Mouse (Mus musculus): ENCODE results near the gene Rnft1. TPM values are rescaled to one million over a fixed set of nuclear protein-coding genes. Genes with fewer than 3 reads are reported as not detected.

Rnft1 gene
- polyA plus RNA-seq, 1 experiment: 34.6 TPM

DNA sequence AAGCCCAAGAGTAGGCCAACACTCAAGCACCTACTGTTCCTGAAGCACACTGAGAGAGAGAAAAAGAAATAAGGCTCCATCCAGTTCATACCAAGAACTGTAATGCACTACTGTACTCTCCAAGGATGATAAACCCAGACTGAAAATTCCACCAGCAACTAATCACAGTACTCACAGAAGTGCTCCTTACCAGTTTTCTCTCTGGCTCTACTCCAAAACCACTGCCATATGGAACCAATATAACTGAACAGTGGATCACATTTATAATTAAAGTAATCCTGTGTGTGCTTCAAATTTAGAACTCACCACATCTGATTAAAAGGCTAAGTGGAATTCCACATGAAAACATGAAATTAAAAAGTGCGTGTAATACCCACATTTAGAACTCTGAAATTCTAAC, 58.4 kb downstream of the Rnft1 start:
- Histone ChIP-seq H3K27ac (replicated peaks; ENCODE audit: low read depth, low read length) (no peak overlapping the region), H3K4me1 (ENCODE audit: control insufficient read depth, insufficient read depth, insufficient read length, low read length) (peaks cover 12% of the 10 kb centered on the region), H3K4me3 (ENCODE audit: insufficient read depth, low read depth, low read length) (no peak overlapping the region)

DNA sequence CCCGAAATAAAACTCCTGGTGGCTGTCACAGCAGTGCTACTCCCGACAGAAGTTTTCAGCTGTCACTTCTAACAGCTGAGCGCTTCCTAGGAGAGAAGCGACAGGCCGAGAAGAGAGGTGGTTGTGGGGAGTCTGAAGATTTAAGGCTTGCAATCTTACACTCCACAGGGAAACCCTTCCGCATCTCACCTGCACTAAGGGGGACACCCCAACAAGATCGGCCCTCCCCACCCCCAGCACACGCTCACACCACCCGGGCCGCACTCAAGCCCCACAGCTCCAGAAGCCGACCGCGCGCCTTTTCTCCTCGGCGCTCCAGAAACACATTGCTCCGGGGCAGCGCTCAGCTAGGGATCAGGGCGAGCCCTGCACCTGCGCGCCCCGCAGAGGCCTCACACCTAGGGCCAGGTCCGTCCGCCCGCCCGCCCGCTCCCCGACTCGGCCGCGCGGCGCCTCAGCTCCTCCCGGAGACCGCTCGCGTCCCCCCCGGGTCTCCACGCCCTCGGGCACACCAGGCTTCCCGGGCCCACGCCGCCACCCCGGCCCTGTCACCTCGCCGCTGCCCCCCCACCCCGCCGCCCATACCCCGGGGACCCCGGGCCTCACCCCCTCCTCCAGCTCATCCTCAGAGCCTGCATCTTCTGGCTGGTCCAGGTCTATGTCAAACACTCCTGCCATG, 59.6 kb downstream of the Rnft1 start:
- Histone ChIP-seq H3K27ac (replicated peaks; ENCODE audit: low read depth, low read length) (peak overlapping the region; percentile 73), H3K4me1 (ENCODE audit: control insufficient read depth, insufficient read depth, insufficient read length, low read length) (peaks cover 11% of the 10 kb centered on the region), H3K4me3 (ENCODE audit: insufficient read depth, low read depth, low read length) (peak overlapping the region; percentile 77)

GRCm38 (mm10) chr11:86544639-86545299, 60.3 kb downstream of the Rnft1 start, which contains the start of the genes Rps6kb1 and Tubd1:
Gene Rps6kb1 (minus strand): TSS chr11:86544805.
Gene Tubd1 (plus strand): TSS chr11:86544991.
- Histone ChIP-seq H3K27ac (replicated peaks; ENCODE audit: low read depth, low read length) (peak within 1 kb of the TSS; percentile 73), H3K4me1 (ENCODE audit: control insufficient read depth, insufficient read depth, insufficient read length, low read length) (peaks cover 11% of the 10 kb centered on the region), H3K4me3 (ENCODE audit: insufficient read depth, low read depth, low read length) (peak within 1 kb of the TSS; percentile 77)

GRCm38 (mm10) chr11:86545556-86545955, 61.1 kb downstream of the Rnft1 start:
- peak overlapping the region; percentile 62 for H3K4me3 ChIP-seq (ENCODE audit: insufficient read depth, low read depth, low read length)
- H3K27ac ChIP-seq (replicated peaks; ENCODE audit: low read depth, low read length): no peak overlapping the region

GRCm38 (mm10) chr11:86547412-86547811, 63.0 kb downstream of the Rnft1 start:
- Histone ChIP-seq H3K4me1 (ENCODE audit: control insufficient read depth, insufficient read depth, insufficient read length, low read length) (peaks cover 3% of the 10 kb centered on the region; the same call in 1 of the 2 replicates), H3K27ac (replicated peaks; ENCODE audit: low read depth, low read length) (no peak overlapping the region), H3K4me3 (ENCODE audit: insufficient read depth, low read depth, low read length) (no peak overlapping the region)

More at GRCm38 (mm10) chr11:86545556-86545955, 61.1 kb downstream of the Rnft1 start:
- H3K4me1 ChIP-seq (ENCODE audit: control insufficient read depth, insufficient read depth, insufficient read length, low read length): peaks cover 7% of the 10 kb centered on the region; the same call in 1 of the 2 replicates

Other genes with a start within 250 kb of the Rnft1 start
- 8.3 and 16.2 TPM in 2 replicates for gene Ints2, start 227.1 kb upstream of the Rnft1 start, polyA plus RNA-seq (2012; ENCODE audit: insufficient read depth, insufficient read length, missing spikeins)
- gene Med13, start 127.1 kb upstream of the Rnft1 start, polyA plus RNA-seq (2012; ENCODE audit: insufficient read depth, insufficient read length, missing spikeins): 13.6 and 14.6 TPM in 2 replicates
- 42.7 and 44.0 TPM in 2 replicates for gene Rps6kb1, start 60.1 kb downstream of the Rnft1 start, polyA plus RNA-seq (2012; ENCODE audit: insufficient read depth, insufficient read length, missing spikeins)
- gene Tubd1, start 60.3 kb downstream of the Rnft1 start, polyA plus RNA-seq (2012; ENCODE audit: insufficient read depth, insufficient read length, missing spikeins): 7.5 and 9.3 TPM in 2 replicates
- 62.6 and 85.5 TPM in 2 replicates for gene Vmp1, start 199.2 kb downstream of the Rnft1 start, polyA plus RNA-seq (2012; ENCODE audit: insufficient read depth, insufficient read length, missing spikeins)
- gene Ptrh2, start 199.3 kb downstream of the Rnft1 start, polyA plus RNA-seq (2012; ENCODE audit: insufficient read depth, insufficient read length, missing spikeins): 11.9 and 15.9 TPM in 2 replicates